ENCODE assay signal across 12 mouse cellular contexts in the genomic region with DNA sequence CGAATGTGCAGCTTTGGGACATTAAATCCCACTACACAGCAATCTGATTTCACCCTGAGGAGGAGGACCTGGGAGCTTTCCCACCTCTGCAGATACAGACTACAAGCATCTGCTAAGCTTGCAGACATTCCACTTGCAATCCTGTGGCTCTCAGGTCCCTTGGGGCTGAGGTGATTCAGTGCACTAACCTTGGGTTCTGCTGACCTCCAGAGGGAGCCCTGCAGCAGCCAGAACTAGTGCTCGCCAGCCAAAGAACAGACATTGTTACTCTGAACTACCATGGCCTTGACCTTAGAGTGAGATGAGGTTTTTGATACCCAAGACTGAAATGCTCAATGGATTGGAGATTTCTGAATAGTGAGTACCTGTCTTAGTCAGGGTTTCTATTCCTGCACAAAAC. TPM values are rescaled to one million over a fixed set of nuclear protein-coding genes. Genes with fewer than 3 reads are reported as not detected.
A peak's percentile ranks its signal among the peaks of the same experiment; 100 is the strongest.
DNase-seq lines count a peak whose midpoint lies in the region; ATAC-seq and TF ChIP-seq lines count a peak whose summit lies in the region.
"Had no signal": no experiment of that assay in that cellular context is flagged by ENCODE, and none has a peak within 500 bp of the region (broad histone marks: within the 10 kb centered on the region; RNA-seq: fewer than 3 reads in every experiment).

No protein-coding gene starts in this region.

- TF ChIP-seq CTCF in intestine, postnatal 0 days (IDR thresholded peaks at IDR 0.05; ENCODE audit: low read depth) = peak; percentile 60
- peak; percentile 90 for TF ChIP-seq CTCF in Patski (IDR thresholded peaks at IDR 0.05)

- WGBS in intestine, postnatal 0 days = 62% methylated on average over 2 of the region's 2 CpGs
- 58% methylated on average over 2 of the region's 2 CpGs for WGBS in intestine, embryonic 15.5 days

- no peak overlapping the region for H3K4me3 ChIP-seq in intestine, postnatal 0 days (ENCODE audit: low read depth, low read length)
- H3K4me3 ChIP-seq in intestine, embryonic 15.5 days (replicated peaks) = no peak overlapping the region

- no peak for ATAC-seq in intestine, postnatal 0 days
- no peak for ATAC-seq in intestine, embryonic 15.5 days
- peak; percentile 96 for ATAC-seq in Patski
- ATAC-seq: forebrain, embryonic 16.5 days had no signal

- no peak overlapping the region for H3K27ac ChIP-seq in intestine, postnatal 0 days (ENCODE audit: low read depth, low read length)
- no peak overlapping the region for H3K27ac ChIP-seq in intestine, embryonic 15.5 days

- H3K9ac ChIP-seq in intestine, postnatal 0 days (ENCODE audit: low read depth, low read length) = no peak overlapping the region
- H3K9ac ChIP-seq in intestine, embryonic 15.5 days = no peak overlapping the region

- in situ Hi-C loops in Patski (cut with MboI; ENCODE audit: low pct_unique_long_range_greater_than_20kb) = no loop called here

- CTCF ChIA-PET in Patski (lab: Charles Lee) = interaction anchor here (0.6 to 1.2 kb wide), 2 partner anchors 29 to 335 kb away, joined by 3 to 4 read pairs; no protein-coding TSS in a partner anchor

- POLR2A ChIA-PET in Patski (lab: Charles Lee) = no interaction called here

- H3K4me2 ChIP-seq in intestine, postnatal 0 days (replicated peaks; ENCODE audit: low read depth) = no peak overlapping the region
- H3K4me2 ChIP-seq in intestine, embryonic 15.5 days (replicated peaks) = no peak overlapping the region

- no peaks in the 10 kb centered on the region for H3K27me3 ChIP-seq in intestine, postnatal 0 days (replicated peaks; ENCODE audit: control insufficient read depth, insufficient read depth, low read length)
- H3K27me3 ChIP-seq in intestine, embryonic 15.5 days (replicated peaks) = no peaks in the 10 kb centered on the region
- H3K27me3 ChIP-seq in Patski = no peaks in the 10 kb centered on the region

- no peaks in the 10 kb centered on the region for H3K4me1 ChIP-seq in intestine, postnatal 0 days (replicated peaks; ENCODE audit: control insufficient read depth, insufficient read depth, low read length)
- no peaks in the 10 kb centered on the region for H3K4me1 ChIP-seq in intestine, embryonic 15.5 days (replicated peaks)

- no peaks in the 10 kb centered on the region for H3K36me3 ChIP-seq in intestine, postnatal 0 days (ENCODE audit: control insufficient read depth, insufficient read depth)
- no peaks in the 10 kb centered on the region for H3K36me3 ChIP-seq in intestine, embryonic 15.5 days

- no peaks in the 10 kb centered on the region for H3K9me3 ChIP-seq in intestine, postnatal 0 days (ENCODE audit: control insufficient read depth)
- no peaks in the 10 kb centered on the region for H3K9me3 ChIP-seq in intestine, embryonic 15.5 days

- DNase-seq in 416B (ENCODE audit: low read depth) (peak; percentile 27), Patski (ENCODE audit: low read depth, low spot score) (no peak)
- DNase-seq in kidney, adult 9 months = peak; percentile 79
- DNase-seq in urinary bladder, postnatal 25 days (ENCODE audit: low spot score) = no peak
- no peak for DNase-seq in ovary, adult 18-20 months (ENCODE audit: low spot score)
- DNase-seq in left cerebral cortex, adult 18-20 months (ENCODE audit: low spot score in 2 of 2) = no peak
- DNase-seq: cerebellum, adult 9-10 months had no signal

RNA-seq across cellular contexts. Expression of a gene that starts 4.4 kb away (rescaled TPM):
- polyA plus RNA-seq in intestine, postnatal 0 days (2015; fragmentation: Nextera tagmentation; extraction: Ambion mirVana) = 0.29 and 0.51 TPM in 2 replicates
- polyA plus RNA-seq in intestine, embryonic 15.5 days (2015; fragmentation: Nextera tagmentation; extraction: Ambion mirVana) = 0.38 and 0.41 TPM in 2 replicates
- polyA plus RNA-seq in Patski (2021) = 7.7 TPM
- 10 to 100 TPM; 10.4 to 11.1 TPM for total RNA-seq in left cerebral cortex, adult 18-20 months (2021)
- total RNA-seq: heart, postnatal 10 days; megakaryocyte-erythroid progenitor cell, adult 5-6 weeks had no signal

Comparison
In these comparisons a context has a peak if more than half of its experiments do, and no peak if none do; other contexts are left out.
1. DNase-seq: peak in 416B (single experiment) and kidney, adult 9 months (single experiment); none in Patski (single experiment), urinary bladder, postnatal 25 days (single experiment), ovary, adult 18-20 months (single experiment) and left cerebral cortex, adult 18-20 months (0 of 2).